Mouse (Mus musculus) liver, postnatal 0 days (tissue): ENCODE measurements around the gene Fam169b.

ENCODE experiments used
- CTCF ChIP-seq: sonication (generic); IDR thresholded peaks from 2 replicates; pipeline ENCODE4 v1.5.1; 2016; ENCODE audit warnings: antibody characterized with exemption, low read depth
- EP300 ChIP-seq: IDR thresholded peaks from 2 replicates; pipeline ENCODE4 v1.6.1; 2016; ENCODE audit warnings: antibody characterized with exemption, low read depth, mild to moderate bottlenecking

DNA sequence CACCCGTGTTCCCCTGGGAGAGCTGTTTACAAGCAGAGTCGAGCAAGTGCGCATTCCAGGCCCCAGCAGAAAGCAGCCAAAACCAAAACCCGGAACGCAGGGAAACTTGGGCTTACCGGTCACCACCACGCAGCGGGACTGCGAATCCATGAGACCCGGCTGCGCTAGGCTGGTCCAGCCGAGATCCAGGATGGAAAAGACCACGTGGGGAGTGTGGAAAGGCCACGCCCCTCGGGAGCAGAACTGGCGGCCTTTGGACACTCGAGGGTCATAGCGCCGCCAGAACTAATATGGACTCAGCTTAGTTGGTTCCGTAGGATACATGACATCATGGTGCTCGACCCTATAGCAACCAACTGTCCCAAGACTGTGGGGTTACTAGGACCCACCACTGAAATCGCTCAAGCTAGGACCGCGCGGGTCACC is 9.6 kb upstream of the Fam169b start, which contains the start of gene Pgpep1l:
- TF ChIP-seq CTCF (no peak), EP300 (no peak)
